Mouse (Mus musculus) spleen, adult 2 months (tissue): Measurements from ENCODE around the gene Usp36.

Experiments
- CTCF ChIP-seq: fragments of 200-500 bp; IDR thresholded peaks from 2 replicates; pipeline ENCODE4 v1.5.1; 2011; ENCODE audit warnings: mild to moderate bottlenecking, inconsistent platforms; ENCODE audit not compliant: insufficient read depth, insufficient read length, insufficient replicate concordance; ENCODE audit errors: extremely low read depth
- POLR2A ChIP-seq: fragments of 200-500 bp; IDR thresholded peaks from 2 replicates; pipeline ENCODE4 v1.6.1; 2011; ENCODE audit warnings: low read depth, low read length, inconsistent platforms

DNA sequence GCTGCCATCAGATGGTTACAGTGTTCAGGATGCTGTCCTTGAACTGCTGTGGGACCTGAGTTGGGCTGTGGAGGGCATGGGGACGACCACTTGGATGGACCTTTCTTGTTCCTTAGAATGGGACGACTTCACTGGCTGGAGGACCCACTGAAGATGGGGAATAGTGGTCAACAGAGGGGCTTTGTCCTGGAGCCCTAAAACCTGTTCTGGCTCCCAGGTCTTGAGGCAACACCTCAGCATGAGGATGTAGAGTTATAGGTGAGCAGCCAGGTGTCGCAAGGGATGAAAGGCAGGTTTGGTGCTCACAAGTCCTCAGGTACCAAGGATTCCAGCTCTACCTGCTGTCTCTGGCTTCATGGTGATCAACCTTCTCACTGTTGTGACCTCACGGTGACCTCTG lies 36.4 kb upstream of the Usp36 start:
- no peak for TF ChIP-seq CTCF
- no peak for TF ChIP-seq POLR2A
